Mouse (Mus musculus) megakaryocyte, embryonic 14.5 days (primary cell): Measurements from ENCODE around the gene B3galt5.

Experiments
- FLI1 ChIP-seq: IDR thresholded peaks from 2 replicates; pipeline ENCODE4 v1.6.1; 2012; ENCODE audit warnings: low read length, inconsistent platforms, mixed read lengths
- GATA1 ChIP-seq: IDR thresholded peaks from 3 replicates; pipeline ENCODE4 v1.6.1; 2012; ENCODE audit warnings: mixed read lengths, low read length, inconsistent platforms, borderline replicate concordance

DNA sequence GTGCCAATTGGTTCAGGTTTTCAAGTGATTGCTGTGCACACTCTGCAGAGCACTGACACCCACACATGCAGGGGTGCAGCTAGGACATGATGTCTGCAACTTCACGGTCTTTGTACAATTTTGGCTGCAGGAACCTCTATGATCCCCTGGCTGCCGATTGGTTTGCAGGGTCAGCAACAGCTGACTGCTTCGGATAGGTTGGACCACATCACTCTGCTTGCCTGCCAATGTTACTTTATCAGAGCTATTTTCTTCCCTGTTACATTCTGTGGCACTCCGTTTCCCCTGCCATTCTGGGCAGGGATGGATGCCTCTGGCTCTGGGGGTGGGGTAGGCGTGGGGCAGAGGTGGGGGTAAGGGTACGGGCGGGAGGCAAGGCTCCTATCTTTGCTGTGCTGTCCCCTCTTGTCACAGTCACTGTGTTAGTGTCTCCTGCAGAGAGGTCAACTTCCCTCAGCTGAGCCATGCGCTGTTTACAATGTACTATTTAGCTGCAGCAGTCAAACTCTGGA, 6.5 kb upstream of the B3galt5 start:
- TF ChIP-seq GATA1 (no peak), FLI1 (no peak)
